Mouse (Mus musculus) limb, embryonic 13.5 days (tissue): Measurements from ENCODE around the gene Auts2. TPM values are rescaled to one million over a fixed set of nuclear protein-coding genes. Genes with fewer than 3 reads are reported as not detected.

ENCODE experiments used
- ATAC-seq: fragments of 200-750 bp; cut with Nextera tagmentation; 2 replicates; pipeline ENCODE4 v1.8.0; 2017; ENCODE audit warnings: low read depth, moderate number of reproducible peaks, moderate TSS enrichment; ENCODE audit not compliant: low FRiP score
- H3K27ac ChIP-seq: fragments of 300-500 bp; sonication (generic); 2 replicates; pipeline ENCODE4 v1.5.1; 2015; ENCODE audit warnings: inconsistent platforms, mild to moderate bottlenecking, moderate library complexity
- H3K27me3 ChIP-seq: fragments of 300-500 bp; sonication (generic); 2 replicates; pipeline ENCODE4 v1.6.1; 2015; ENCODE audit warnings: mild to moderate bottlenecking, inconsistent platforms
- H3K36me3 ChIP-seq: fragments of 300-500 bp; sonication (generic); 2 replicates; pipeline ENCODE4 v1.6.1; 2015; ENCODE audit warnings: inconsistent platforms, mild to moderate bottlenecking, moderate library complexity
- H3K4me1 ChIP-seq: fragments of 300-500 bp; sonication (generic); 2 replicates; pipeline ENCODE4 v1.6.1; 2015; ENCODE audit warnings: inconsistent platforms
- H3K4me2 ChIP-seq: fragments of 300-500 bp; sonication (generic); replicated peaks from 2 replicates; pipeline ENCODE4 v1.6.1; 2015; ENCODE audit warnings: inconsistent platforms, mild to moderate bottlenecking, moderate library complexity
- H3K4me3 ChIP-seq: fragments of 300-500 bp; sonication (generic); 2 replicates; pipeline ENCODE4 v1.5.1; 2015; ENCODE audit warnings: moderate library complexity, mild to moderate bottlenecking, inconsistent platforms
- H3K9ac ChIP-seq: fragments of 300-500 bp; sonication (generic); 2 replicates; pipeline ENCODE4 v1.6.1; 2015; ENCODE audit warnings: mild to moderate bottlenecking, inconsistent platforms
- H3K9me3 ChIP-seq: fragments of 300-500 bp; sonication (generic); 2 replicates; pipeline ENCODE4 v1.6.1; 2016; ENCODE audit warnings: inconsistent platforms
- WGBS: fragments of 180-500 bp; shearing (Covaris S2); methylation state at CpG from one replicate; pipeline ENCODE4 v1.1.7; 2015; 5-methylcytosine and 5-hydroxymethylcytosine counted together
- polyA plus RNA-seq: library from polyadenylated mRNA; unstranded; fragments of >200 nt; fragmentation: Nextera tagmentation; extraction: Ambion mirVana; gene quantifications from 2 replicates; pipeline ENCODE4 v1.2.1, GENCODE M21; 2015

Auts2 gene
- polyA plus RNA-seq, 1 experiment from 2014 or later, result 55.1 TPM

DNA sequence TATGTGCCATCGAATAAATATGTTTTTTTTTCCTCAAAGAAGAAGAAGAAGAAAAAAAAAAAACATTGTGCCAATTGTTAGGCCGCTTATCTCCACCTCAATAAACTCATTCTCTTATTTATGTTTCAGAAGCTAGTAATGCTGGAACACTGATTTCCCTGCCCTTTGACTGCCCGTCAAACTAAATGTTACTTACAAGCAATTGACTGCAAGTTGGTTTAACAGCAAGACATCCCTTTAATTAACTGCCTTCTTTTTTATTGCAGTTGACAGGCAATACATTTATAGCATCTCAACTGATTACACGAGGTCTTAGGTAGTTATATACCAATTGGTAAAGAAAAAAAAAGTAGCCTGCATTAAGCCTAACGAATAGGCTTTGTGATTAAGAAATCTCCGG is 705.1 kb downstream of the Auts2 start:
- 34% methylated on average over 6 of the region's 6 CpGs for WGBS
- no peak overlapping the region for H3K4me2 ChIP-seq
- no peaks in the 10 kb centered on the region; the same call in 1 of the 2 replicates for H3K27me3 ChIP-seq
- H3K4me3 ChIP-seq, result no peak overlapping the region
- H3K9me3 ChIP-seq, result no peaks in the 10 kb centered on the region
- H3K9ac ChIP-seq, result no peak overlapping the region
- no peak overlapping the region for H3K27ac ChIP-seq
- no peaks in the 10 kb centered on the region for H3K36me3 ChIP-seq
- no peak for ATAC-seq
- H3K4me1 ChIP-seq, result peaks cover 21% of the 10 kb centered on the region

DNA sequence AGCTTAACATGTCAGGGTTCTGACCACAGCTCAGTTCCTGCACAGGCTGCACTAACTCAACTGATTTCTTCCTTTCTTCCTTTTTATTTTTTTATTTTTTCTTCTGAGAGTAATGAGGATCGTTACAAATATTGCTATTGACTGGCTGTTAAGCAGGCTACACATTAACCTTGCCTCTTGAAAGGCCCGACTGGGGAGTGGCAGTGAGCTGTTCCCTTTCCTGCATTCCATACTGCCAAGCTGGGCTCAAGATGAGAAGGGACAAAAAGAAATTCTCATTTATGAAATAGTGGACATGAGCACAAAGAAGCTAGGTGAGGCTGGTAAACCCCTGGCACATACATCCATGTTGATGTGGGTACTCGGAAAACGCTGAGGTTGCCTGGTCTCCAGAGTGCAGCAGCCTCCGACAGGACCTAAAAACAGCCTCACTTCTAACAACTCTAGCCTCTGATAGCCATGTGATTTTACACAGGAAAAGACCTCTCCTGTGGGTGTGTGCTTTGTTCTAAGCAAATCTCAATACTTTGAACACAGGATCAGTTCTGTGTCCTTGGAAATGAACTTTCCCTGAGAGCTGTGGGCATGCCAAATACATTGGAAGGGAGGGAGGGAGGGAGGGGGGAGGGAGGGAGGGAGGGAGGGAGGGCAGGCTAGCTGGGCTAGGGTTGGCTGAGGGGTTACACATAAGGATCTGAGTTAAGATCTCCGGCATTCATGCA is 707.0 kb downstream of the Auts2 start:
- ATAC-seq, result no peak
- H3K9ac ChIP-seq, result no peak overlapping the region
- H3K4me2 ChIP-seq, result no peak overlapping the region
- 53% methylated on average over 6 of the region's 6 CpGs for WGBS
- H3K4me1 ChIP-seq, result peaks cover 25% of the 10 kb centered on the region
- no peaks in the 10 kb centered on the region; the same call in 1 of the 2 replicates for H3K27me3 ChIP-seq
- no peak overlapping the region for H3K4me3 ChIP-seq
- H3K27ac ChIP-seq, result no peak overlapping the region
- H3K9me3 ChIP-seq, result no peaks in the 10 kb centered on the region
- no peaks in the 10 kb centered on the region for H3K36me3 ChIP-seq

DNA sequence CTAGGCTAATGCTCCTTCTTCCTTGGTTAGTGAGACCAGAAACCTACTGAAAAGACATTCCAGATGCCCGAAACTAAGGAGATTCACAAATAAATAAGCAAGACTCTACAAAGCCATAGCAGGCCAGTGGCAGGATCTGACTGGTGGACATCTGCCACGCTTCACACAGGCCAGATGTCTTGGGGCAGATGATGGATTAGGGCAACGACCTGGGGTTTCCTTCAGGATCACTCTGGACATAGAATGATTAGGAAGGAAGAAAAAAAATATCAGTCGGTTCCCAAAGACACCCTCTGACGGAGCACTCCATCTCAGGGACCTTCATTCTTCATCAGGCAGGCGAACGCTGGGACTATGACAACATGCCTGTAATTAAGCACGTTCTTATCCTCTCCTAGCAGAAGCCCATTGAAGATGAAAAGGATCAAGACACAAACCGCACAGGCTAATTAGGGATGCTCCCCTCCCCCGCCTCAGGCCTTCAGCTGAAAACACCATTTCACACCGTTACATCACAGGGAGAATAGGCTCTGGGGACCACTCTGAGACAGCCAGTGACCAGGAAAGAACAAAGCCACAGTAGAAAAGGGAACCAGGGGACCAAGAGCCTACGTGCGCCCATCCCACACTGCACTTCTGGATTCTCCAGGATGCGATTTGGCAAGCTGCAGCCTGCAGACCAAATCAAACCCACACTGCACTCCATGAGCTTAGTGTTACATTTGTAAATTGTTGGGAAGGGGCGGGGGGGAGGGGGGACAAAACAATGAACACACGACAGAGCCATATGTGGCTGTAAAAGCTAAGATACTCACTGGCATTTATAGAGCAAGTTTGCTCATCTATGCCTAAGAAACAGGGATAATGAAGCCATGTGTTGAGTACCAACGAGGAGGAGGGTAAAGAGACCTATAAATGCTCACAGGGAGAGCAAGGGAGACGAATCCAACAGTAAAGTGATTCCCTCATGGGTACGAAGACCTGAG is 710.0 kb downstream of the Auts2 start:
- no peaks in the 10 kb centered on the region for H3K36me3 ChIP-seq
- no peak overlapping the region for H3K27ac ChIP-seq
- H3K9ac ChIP-seq, result no peak overlapping the region
- no peak for ATAC-seq
- H3K4me2 ChIP-seq, result no peak overlapping the region
- no peak overlapping the region for H3K4me3 ChIP-seq
- H3K9me3 ChIP-seq, result no peaks in the 10 kb centered on the region
- no peaks in the 10 kb centered on the region; the same call in 1 of the 2 replicates for H3K27me3 ChIP-seq
- WGBS, result 33% methylated on average over 19 of the region's 19 CpGs
- H3K4me1 ChIP-seq, result peaks cover 35% of the 10 kb centered on the region

DNA sequence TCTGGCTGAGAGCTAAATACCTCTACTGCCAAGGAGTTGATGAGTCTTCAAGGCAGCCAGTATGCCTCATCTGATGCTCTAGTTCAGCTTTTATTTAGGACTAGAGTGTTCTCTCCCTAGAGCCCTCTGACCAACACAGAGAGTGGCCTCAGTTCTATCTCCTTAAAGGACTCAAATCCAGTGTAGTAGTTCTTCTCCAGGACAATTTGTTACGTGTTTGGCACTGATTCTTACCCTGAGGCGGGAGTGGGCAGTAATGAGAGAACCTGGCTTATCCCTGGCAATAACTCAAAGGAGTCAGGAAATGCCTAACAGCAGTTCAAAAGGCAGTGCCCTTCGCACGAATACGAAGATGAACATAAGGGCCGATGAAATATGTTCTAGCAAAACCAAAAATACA is 713.0 kb downstream of the Auts2 start:
- Histone ChIP-seq H3K9ac (no peak overlapping the region), H3K27ac (no peak overlapping the region), H3K4me2 (no peak overlapping the region), H3K36me3 (no peaks in the 10 kb centered on the region), H3K27me3 (peaks cover 3% of the 10 kb centered on the region; the same call in 1 of the 2 replicates), H3K4me3 (no peak overlapping the region), H3K9me3 (no peaks in the 10 kb centered on the region), H3K4me1 (peaks cover 41% of the 10 kb centered on the region)
- WGBS, result 25% methylated on average over 6 of the region's 6 CpGs
- ATAC-seq, result no peak

DNA sequence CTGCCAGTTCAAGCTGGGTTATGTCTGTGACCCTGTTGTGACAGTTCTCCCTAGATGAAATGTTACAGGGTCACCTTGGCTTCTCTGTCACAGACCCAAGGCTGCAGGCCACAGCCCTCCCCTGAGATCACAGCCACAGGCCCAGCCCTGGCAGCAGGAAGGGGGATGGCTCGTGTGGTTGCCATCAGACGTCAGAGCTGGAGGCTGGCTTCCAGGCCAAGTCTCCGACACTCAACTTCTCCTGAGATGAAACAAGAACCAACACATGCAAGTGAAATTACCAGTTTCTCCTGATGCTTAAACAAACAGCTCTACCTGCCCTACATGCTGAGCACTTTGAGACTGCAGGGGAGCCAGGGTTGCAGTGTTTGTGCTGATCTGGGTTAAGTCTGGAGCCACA is 713.9 kb downstream of the Auts2 start:
- ATAC-seq, result no peak
- Histone ChIP-seq H3K27me3 (peaks cover 3% of the 10 kb centered on the region; the same call in 1 of the 2 replicates), H3K4me1 (peaks cover 49% of the 10 kb centered on the region), H3K4me3 (no peak overlapping the region), H3K27ac (no peak overlapping the region), H3K9me3 (no peaks in the 10 kb centered on the region), H3K9ac (no peak overlapping the region), H3K36me3 (no peaks in the 10 kb centered on the region), H3K4me2 (no peak overlapping the region)
- 30% methylated on average over 3 of the region's 3 CpGs for WGBS

DNA sequence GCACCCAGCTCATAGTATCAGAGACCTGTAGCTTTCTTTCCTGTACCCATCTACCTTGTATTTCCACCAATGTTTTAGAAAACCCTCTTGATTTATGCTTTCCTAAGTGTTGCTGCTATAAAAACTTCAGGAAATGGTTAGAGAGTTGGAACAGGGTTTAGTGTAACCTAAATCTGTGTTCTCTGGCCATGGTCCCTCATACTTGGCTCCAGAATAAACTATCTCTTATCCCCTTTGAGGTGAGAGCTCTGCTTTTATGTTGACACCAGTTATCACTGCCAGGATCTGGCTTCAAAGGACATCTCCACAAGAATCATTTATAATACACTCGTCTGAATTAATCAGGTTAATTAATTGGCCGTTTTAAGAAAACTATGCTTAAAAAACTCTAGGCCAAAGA is 714.5 kb downstream of the Auts2 start:
- Histone ChIP-seq H3K27me3 (0 out of 2 replicates have a peak, but pooled peaks cover 3% of the 10 kb centered on the region), H3K4me2 (no peak overlapping the region), H3K4me3 (no peak overlapping the region), H3K9ac (no peak overlapping the region), H3K36me3 (no peaks in the 10 kb centered on the region), H3K27ac (no peak overlapping the region), H3K9me3 (no peaks in the 10 kb centered on the region), H3K4me1 (peaks cover 46% of the 10 kb centered on the region)
- ATAC-seq, result no peak
- WGBS, result 45% methylated on average over 2 of the region's 2 CpGs

DNA sequence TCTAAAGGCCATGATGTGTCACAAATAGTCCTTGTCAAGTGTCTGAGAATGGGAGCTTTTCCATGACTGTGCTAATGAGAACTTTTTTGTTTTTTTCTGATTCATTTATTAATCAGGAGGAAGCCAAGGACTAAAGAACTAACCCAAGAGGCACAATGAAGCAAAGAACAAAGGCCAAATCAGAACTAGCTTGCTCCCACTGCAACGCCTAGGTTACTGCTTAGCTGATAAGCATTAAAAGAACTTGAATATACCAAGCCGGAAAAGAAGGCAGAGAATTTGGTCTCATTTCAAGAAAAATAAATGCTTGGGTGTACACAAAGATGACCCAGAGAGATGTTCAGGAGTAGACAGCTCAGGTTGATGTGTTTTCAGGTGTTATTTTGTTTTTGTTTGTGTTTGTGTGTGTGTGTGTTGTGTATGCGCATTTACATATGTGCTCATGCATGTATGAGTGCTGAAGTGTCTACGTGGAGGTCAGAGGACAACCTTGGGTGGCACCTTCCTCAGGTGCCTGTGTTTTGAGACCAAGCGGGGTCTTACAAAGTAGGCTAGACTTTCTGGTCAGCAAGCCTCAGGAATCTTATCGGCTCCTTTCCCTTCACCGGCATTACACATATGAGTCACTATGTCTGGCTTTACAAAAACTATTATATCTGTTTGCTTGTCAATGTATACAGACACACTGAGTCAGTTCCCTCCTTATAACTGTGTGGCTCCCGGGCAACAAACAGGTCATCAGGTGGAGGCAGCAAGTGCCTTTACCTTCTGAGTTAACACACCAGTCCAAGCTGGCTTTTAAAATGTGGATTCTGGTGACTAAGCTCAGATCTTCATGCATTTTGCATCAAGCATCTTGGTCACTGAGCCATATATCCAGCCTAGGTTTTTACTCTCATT is 716.5 kb downstream of the Auts2 start:
- Histone ChIP-seq H3K9ac (no peak overlapping the region), H3K4me1 (peaks cover 37% of the 10 kb centered on the region), H3K36me3 (no peaks in the 10 kb centered on the region), H3K4me2 (no peak overlapping the region), H3K27me3 (0 out of 2 replicates have a peak, but pooled peaks cover 3% of the 10 kb centered on the region), H3K9me3 (no peaks in the 10 kb centered on the region), H3K4me3 (no peak overlapping the region), H3K27ac (no peak overlapping the region)
- 92% methylated on average over 8 of the region's 8 CpGs for WGBS
- no peak for ATAC-seq

DNA sequence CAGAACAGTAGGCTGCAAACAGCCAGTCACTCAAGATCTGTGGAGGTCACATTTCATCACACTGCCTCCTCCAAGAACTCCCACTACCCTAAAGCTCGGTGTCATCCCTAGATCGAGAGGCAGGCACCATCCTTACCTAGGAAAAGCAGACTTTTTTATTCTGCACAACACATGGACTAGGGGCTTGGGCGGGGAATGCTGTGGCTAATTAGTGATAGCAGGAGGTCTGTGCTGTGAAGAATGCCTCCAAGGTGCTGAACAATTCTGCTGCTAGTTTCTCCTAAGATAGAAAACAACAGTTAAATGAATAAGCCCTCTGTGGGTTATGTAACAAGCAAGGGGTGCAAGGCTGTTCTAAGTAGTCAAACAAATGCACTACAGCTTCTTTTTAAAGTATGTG is 717.7 kb downstream of the Auts2 start:
- 45% methylated on average over 3 of the region's 3 CpGs for WGBS
- peaks cover 34% of the 10 kb centered on the region for H3K4me1 ChIP-seq

DNA sequence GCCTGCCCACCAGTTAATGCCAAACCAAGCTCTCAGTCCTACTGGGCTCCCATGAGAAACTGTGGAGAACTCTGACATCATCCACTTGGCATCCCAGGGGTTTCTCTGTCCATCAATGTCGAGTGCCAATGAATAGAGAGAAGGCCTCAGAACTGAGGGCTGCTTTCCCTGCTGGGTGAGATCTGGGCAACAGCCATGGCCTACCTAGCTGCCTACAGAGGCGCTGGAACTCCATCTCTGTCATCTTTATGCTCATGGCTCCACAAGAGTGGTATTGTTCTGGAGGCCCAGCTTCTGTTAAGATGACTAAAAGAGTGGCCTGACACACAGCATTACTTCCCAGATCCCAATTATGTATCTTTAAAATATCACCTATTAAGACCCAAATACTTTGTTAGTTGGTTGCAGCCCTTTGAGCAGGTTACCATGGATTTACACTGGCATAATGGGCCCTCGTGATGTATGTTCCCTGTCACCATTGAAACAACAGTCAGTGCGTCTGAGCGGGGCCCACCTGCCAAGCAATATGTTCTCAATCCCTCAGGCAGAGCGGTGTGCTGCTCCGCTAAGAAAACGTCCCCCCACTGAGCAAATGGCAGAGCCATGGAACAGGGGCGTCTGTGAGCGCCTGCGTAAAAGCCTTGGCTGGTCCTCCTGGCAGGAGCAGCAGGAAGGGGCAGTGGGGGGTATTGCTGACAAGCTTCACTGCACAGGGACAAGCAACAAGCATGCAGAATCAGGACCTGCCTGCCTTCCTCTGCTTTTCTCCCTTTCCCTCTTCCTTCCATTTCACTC is 718.8 kb downstream of the Auts2 start:
- Histone ChIP-seq H3K27ac (no peak overlapping the region), H3K4me1 (peaks cover 24% of the 10 kb centered on the region), H3K36me3 (0 out of 2 replicates have a peak, but pooled peaks cover under 1% of the 10 kb centered on the region), H3K4me3 (no peak overlapping the region), H3K9ac (no peak overlapping the region), H3K4me2 (no peak overlapping the region), H3K9me3 (no peaks in the 10 kb centered on the region), H3K27me3 (0 out of 2 replicates have a peak, but pooled peaks cover 3% of the 10 kb centered on the region)
- WGBS, result 32% methylated on average over 11 of the region's 11 CpGs
- no peak for ATAC-seq

More for the DNA sequence above, 717.7 kb downstream of the Auts2 start:
- no peak for ATAC-seq
- Histone ChIP-seq H3K36me3 (no peaks in the 10 kb centered on the region), H3K4me3 (no peak overlapping the region), H3K9me3 (no peaks in the 10 kb centered on the region), H3K27me3 (0 out of 2 replicates have a peak, but pooled peaks cover 3% of the 10 kb centered on the region), H3K9ac (no peak overlapping the region), H3K27ac (no peak overlapping the region), H3K4me2 (no peak overlapping the region)

DNA sequence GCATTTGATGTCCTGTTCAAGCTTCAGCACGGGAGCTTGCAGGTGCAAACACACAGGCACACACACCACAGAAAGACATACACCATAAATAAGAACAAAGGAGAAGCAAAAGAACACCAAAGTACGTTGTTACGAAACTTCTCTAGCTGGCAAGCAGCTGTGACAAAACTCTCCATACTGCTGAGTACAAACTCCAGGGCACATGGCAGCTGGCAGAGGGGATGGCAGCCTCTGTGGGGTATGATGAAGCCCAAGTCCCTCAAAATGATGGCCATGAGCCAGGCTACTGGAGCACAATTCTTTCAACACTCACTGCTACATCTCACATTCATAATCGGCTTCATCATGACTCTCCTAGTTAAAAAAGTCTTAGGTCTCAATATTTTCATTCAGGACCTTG is 721.7 kb downstream of the Auts2 start:
- Histone ChIP-seq H3K9me3 (no peaks in the 10 kb centered on the region), H3K4me3 (no peak overlapping the region), H3K4me1 (peaks cover 16% of the 10 kb centered on the region), H3K9ac (no peak overlapping the region), H3K4me2 (no peak overlapping the region), H3K27me3 (0 out of 2 replicates have a peak, but pooled peaks cover 3% of the 10 kb centered on the region), H3K27ac (no peak overlapping the region), H3K36me3 (0 out of 2 replicates have a peak, but pooled peaks cover 3% of the 10 kb centered on the region)
- ATAC-seq, result no peak
- 81% methylated on average over 4 of the region's 4 CpGs for WGBS

DNA sequence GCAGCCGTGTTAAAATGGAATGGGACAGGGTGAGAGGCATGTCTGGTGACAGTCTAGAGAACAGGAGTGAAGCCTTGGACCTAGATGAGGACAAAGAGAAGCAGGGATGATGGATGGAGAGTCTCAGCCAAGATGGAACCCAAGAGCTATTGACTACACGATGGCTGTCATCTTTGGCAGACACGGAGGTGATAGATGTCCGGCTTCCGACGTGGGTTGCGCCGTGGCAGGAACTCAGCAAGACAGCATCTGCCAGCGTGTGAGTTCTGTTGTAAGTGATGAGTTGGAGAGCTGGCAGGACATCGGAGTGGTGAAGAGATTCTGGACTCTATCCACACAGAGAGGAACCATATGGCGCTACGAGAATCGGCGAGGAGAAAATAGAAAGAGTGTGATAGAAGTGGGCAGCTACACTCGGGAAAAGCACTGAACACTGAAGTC is 723.9 kb downstream of the Auts2 start:
- Histone ChIP-seq H3K27ac (no peak overlapping the region), H3K27me3 (no peaks in the 10 kb centered on the region), H3K9ac (no peak overlapping the region), H3K4me3 (no peak overlapping the region), H3K4me1 (peaks cover 7% of the 10 kb centered on the region), H3K36me3 (0 out of 2 replicates have a peak, but pooled peaks cover 3% of the 10 kb centered on the region), H3K4me2 (no peak overlapping the region), H3K9me3 (no peaks in the 10 kb centered on the region)
- 90% methylated on average over 15 of the region's 15 CpGs for WGBS
- no peak for ATAC-seq
